Mouse (Mus musculus): ENCODE measurements around the gene Fads2.

- TF ChIP-seq POLR2A (IDR thresholded peaks at IDR 0.05; ENCODE audit: extremely low read depth, insufficient read depth, low read length) (no peak), CTCF (IDR thresholded peaks at IDR 0.05; ENCODE audit: low read depth, low read length) (no peak)
Measured at GRCm38 (mm10) chr19:10042232-10042631, 59.3 kb downstream of the Fads2 start.
